ENCODE assay signal across 29 mouse cellular contexts in the genomic region with DNA sequence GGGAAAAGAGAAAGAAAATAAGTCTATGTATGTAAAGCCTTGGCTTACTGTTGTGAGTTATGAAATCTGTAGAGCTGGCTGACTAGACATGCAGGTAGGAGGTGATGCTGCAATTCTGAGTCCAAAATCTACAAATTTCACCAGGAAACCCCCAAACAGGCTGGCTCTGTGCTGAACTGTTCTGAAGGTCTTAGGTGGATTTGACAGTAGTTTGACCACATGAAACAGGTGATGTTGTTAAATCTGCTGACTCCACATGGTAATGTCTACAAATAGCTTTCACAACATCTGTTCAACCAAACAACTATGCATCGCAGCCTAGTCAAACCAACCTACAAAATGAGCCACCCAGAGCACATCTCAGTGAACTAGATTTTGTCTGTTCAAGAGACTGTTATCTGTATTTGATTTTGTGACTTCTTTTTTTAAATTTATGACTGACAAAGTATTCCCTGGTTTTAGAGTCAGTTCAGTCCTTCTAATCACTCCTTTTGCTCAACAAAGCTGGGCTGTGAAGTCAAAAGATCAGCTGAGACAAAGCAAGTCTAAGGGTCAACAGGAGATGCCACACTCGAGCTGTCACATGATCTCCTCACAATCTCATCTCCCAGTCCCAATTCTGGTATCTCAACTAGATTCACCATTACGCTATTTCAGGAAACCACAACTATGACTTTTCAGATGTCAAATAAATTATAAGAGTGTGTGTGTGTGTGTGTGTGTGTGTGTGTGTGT. TPM values are rescaled to one million over a fixed set of nuclear protein-coding genes. Genes with fewer than 3 reads are reported as not detected.
DNase-seq lines count a peak whose midpoint lies in the region; ATAC-seq and TF ChIP-seq lines count a peak whose summit lies in the region.
"Had no signal": no experiment of that assay in that cellular context is flagged by ENCODE, and none has a peak within 500 bp of the region (broad histone marks: within the 10 kb centered on the region; RNA-seq: fewer than 3 reads in every experiment).

No protein-coding gene starts in this region.

- TF ChIP-seq POLR2A in limb, embryonic 14.5 days (IDR thresholded peaks at IDR 0.05; ENCODE audit: borderline replicate concordance, extremely low read depth, insufficient read depth, insufficient read length), result no peak
- TF ChIP-seq POLR2A in myocyte (IDR thresholded peaks at IDR 0.05; ENCODE audit: insufficient read length, low read depth), result no peak

- H3K4me3 ChIP-seq in limb, embryonic 14.5 days (replicated peaks; ENCODE audit: low read length), result no peak overlapping the region
- no peak overlapping the region for H3K4me3 ChIP-seq in limb, embryonic 10.5 days
- no peak overlapping the region for H3K4me3 ChIP-seq in myocyte
- H3K4me3 ChIP-seq: erythroblast, embryonic 14.5 days; gastrocnemius, adult 2 months; heart, embryonic 15.5 days; limb, embryonic 15.5 days; neural tube, embryonic 12.5 days; stomach, embryonic 15.5 days had no signal

- H3K79me2 ChIP-seq in myocyte (ENCODE audit: control insufficient read depth, insufficient read depth), result no peaks in the 10 kb centered on the region

- H3K36me3 ChIP-seq in limb, embryonic 14.5 days (ENCODE audit: control insufficient read depth, insufficient read depth, low read length), result peaks cover 30% of the 10 kb centered on the region
- peaks cover 39% of the 10 kb centered on the region for H3K36me3 ChIP-seq in limb, embryonic 10.5 days
- H3K36me3 ChIP-seq in myocyte (ENCODE audit: control insufficient read depth, insufficient read depth), result peaks cover 16% of the 10 kb centered on the region

- H3K4me1 ChIP-seq in limb, embryonic 14.5 days (ENCODE audit: control insufficient read depth, insufficient read depth, low read length), result no peaks in the 10 kb centered on the region
- no peaks in the 10 kb centered on the region for H3K4me1 ChIP-seq in limb, embryonic 10.5 days
- H3K4me1 ChIP-seq: limb, embryonic 15.5 days; neural tube, embryonic 12.5 days; stomach, embryonic 15.5 days had no signal

- H3K4me2 ChIP-seq in limb, embryonic 14.5 days (replicated peaks; ENCODE audit: low read depth, low read length, severe bottlenecking), result no peak overlapping the region
- peak overlapping the region; percentile 32 for H3K4me2 ChIP-seq in myocyte (ENCODE audit: low read depth)
- H3K4me2 ChIP-seq: heart, embryonic 15.5 days; limb, embryonic 15.5 days; midbrain, embryonic 11.5 days; neural tube, embryonic 12.5 days; stomach, embryonic 15.5 days had no signal

- H3K27me3 ChIP-seq in limb, embryonic 14.5 days (ENCODE audit: control insufficient read depth, insufficient read depth, low read length), result no peaks in the 10 kb centered on the region
- H3K27me3 ChIP-seq in limb, embryonic 10.5 days (ENCODE audit: low read depth, poor library complexity, severe bottlenecking), result no peaks in the 10 kb centered on the region
- H3K27me3 ChIP-seq in myocyte (ENCODE audit: control insufficient read depth, insufficient read depth, insufficient read length), result no peaks in the 10 kb centered on the region
- H3K27me3 ChIP-seq: heart, embryonic 15.5 days; limb, embryonic 15.5 days; neural tube, embryonic 12.5 days; Patski; stomach, embryonic 15.5 days had no signal

- ATAC-seq in frontal cortex, adult (ENCODE audit: low TSS enrichment), result peak; percentile 68
- peak; percentile 62; the same call in 1 of the 2 replicates for ATAC-seq in limb, embryonic 14.5 days (ENCODE audit: low FRiP score, low read depth)
- ATAC-seq: forebrain, postnatal 0 days; hindbrain, embryonic 16.5 days; intestine, embryonic 16.5 days; midbrain, embryonic 16.5 days; Patski had no signal

- H3K9ac ChIP-seq in limb, embryonic 14.5 days (ENCODE audit: low read depth, low read length, severe bottlenecking), result no peak overlapping the region
- H3K9ac ChIP-seq: forebrain, postnatal 0 days; heart, embryonic 15.5 days; limb, embryonic 15.5 days; neural tube, embryonic 12.5 days; stomach, embryonic 15.5 days had no signal

- no peaks in the 10 kb centered on the region for H3K9me3 ChIP-seq in limb, embryonic 14.5 days (ENCODE audit: control insufficient read depth, low read length)
- H3K9me3 ChIP-seq in limb, embryonic 10.5 days (replicated peaks), result no peaks in the 10 kb centered on the region
- H3K9me3 ChIP-seq: G1E; heart, embryonic 15.5 days; limb, embryonic 15.5 days; neural tube, embryonic 12.5 days; stomach, embryonic 15.5 days had no signal

- H3K27ac ChIP-seq in limb, embryonic 14.5 days (replicated peaks; ENCODE audit: low read depth, low read length), result no peak overlapping the region
- no peak overlapping the region for H3K27ac ChIP-seq in limb, embryonic 10.5 days
- H3K27ac ChIP-seq: gastrocnemius, adult 2 months; heart, embryonic 15.5 days; limb, embryonic 15.5 days; neural tube, embryonic 12.5 days; stomach, embryonic 15.5 days had no signal

- no peak for DNase-seq in frontal cortex, postnatal 14 days (ENCODE audit: low spot score in 2 of 2)
- no peak for DNase-seq in limb, embryonic 14.5 days (ENCODE audit: low spot score)
- DNase-seq in limb, embryonic 10.5 days (ENCODE audit: low spot score), result no peak
- DNase-seq in 416B (ENCODE audit: low read depth), result peak; percentile 66
- DNase-seq in cerebellum, adult 18-20 months, result no peak
- DNase-seq in urinary bladder, postnatal 10 days (ENCODE audit: low spot score), result no peak
- DNase-seq: adrenal gland, postnatal 14 days; cerebellum, adult 11-12 months; cerebellum, postnatal 10 days; forebrain, postnatal 0 days; gastrocnemius, adult 2 months; kidney, postnatal 14 days; layer of hippocampus, adult 9-11 months; lung, postnatal 36 days; right cerebral cortex, adult 18-20 months; thymus, postnatal 14 days had no signal

- 76% methylated on average over 3 of the region's 3 CpGs for WGBS in limb, embryonic 14.5 days
- WGBS in limb, embryonic 10.5 days, result 91% methylated on average over 3 of the region's 3 CpGs

- no peak overlapping the region for H3ac ChIP-seq in myocyte (ENCODE audit: control insufficient read depth, insufficient read length)

TF ChIP-seq in myocyte, 11 proteins besides CTCF, POLR2A, EP300 and RAD21:
- no peak for TF ChIP-seq POLR2AphosphoS2 (IDR thresholded peaks at IDR 0.05; ENCODE audit: insufficient read length, low read depth)
- TF ChIP-seq MYOD1 (IDR thresholded peaks at IDR 0.05; ENCODE audit: control insufficient read depth in 1 of 3, insufficient read length in 2 of 3, low read depth in 2 of 3), result peak; percentile 37 to 67 (median 39)
- no peak for TF ChIP-seq E2F4 (IDR thresholded peaks at IDR 0.05; ENCODE audit: insufficient read depth)

RNA-seq across cellular contexts. Expression of gene Pgrmc2, which starts 20.8 kb away (rescaled TPM):
- polyA plus RNA-seq in limb, embryonic 14.5 days (2012; rRNA removed), result 30.9 and 41.9 TPM in 2 replicates
- polyA plus RNA-seq in limb, embryonic 14.5 days (2014; fragmentation: Nextera tagmentation; extraction: Ambion mirVana), result 34.2 and 34.3 TPM in 2 replicates
- 34.1 and 38.1 TPM in 2 replicates for polyA plus RNA-seq in limb, embryonic 10.5 days (2016; fragmentation: Nextera tagmentation; extraction: Ambion mirVana)
- 58.1 TPM for polyA plus RNA-seq in myocyte (2012; fragmentation: generic; extraction: Trizol)
